ENCODE assay signal across 13 mouse cellular contexts in genomic region chr7:63933905-63934304, GRCm38 (mm10). TPM values are rescaled to one million over a fixed set of nuclear protein-coding genes. Genes with fewer than 3 reads are reported as not detected.
DNase-seq lines count a peak whose midpoint lies in the region; ATAC-seq and TF ChIP-seq lines count a peak whose summit lies in the region.
"Had no signal": no experiment of that assay in that cellular context is flagged by ENCODE, and none has a peak within 500 bp of the region (broad histone marks: within the 10 kb centered on the region; RNA-seq: fewer than 3 reads in every experiment).

No protein-coding gene starts in this region.

- H3K4me2 ChIP-seq in heart, embryonic 13.5 days = no peak overlapping the region
- H3K4me2 ChIP-seq: limb, embryonic 15.5 days; midbrain, embryonic 11.5 days had no signal

- DNase-seq in heart, postnatal 4 days = no peak
- peak; percentile 94 for DNase-seq in MEL (ENCODE audit: low read depth, low spot score)
- no peak for DNase-seq in adrenal gland, adult 18-20 months (ENCODE audit: low spot score in 2 of 2)
- DNase-seq in right cerebral cortex, postnatal 25 days = no peak

- peak in 1 of 2 experiments; percentile 49; a peak in 2 of 4 replicates for TF ChIP-seq POLR2A in MEL (IDR thresholded peaks at IDR 0.05; ENCODE audit: control insufficient read depth in 1 of 2, insufficient read depth in 1 of 2, low read depth in 1 of 2, low read length in 2 of 2, poor library complexity in 1 of 2)

- no peaks in the 10 kb centered on the region for H3K36me3 ChIP-seq in heart, embryonic 13.5 days
- peaks cover 0 to 38% of the 10 kb centered on the region in 2 experiments; a peak in 2 of 4 replicates for H3K36me3 ChIP-seq in MEL (ENCODE audit: control insufficient read depth in 1 of 2, insufficient read depth in 2 of 2, low read length in 2 of 2)
- H3K36me3 ChIP-seq: hindbrain, embryonic 12.5 days; limb, embryonic 15.5 days had no signal

- no peak overlapping the region for H3K4me3 ChIP-seq in heart, embryonic 13.5 days
- no peak overlapping the region for H3K4me3 ChIP-seq in MEL (ENCODE audit: control insufficient read depth in 1 of 2, insufficient read depth in 1 of 2, low read depth in 2 of 2, low read length in 2 of 2)
- H3K4me3 ChIP-seq: hindbrain, embryonic 12.5 days; limb, embryonic 15.5 days had no signal

- TF ChIP-seq CTCF in MEL (IDR thresholded peaks at IDR 0.05 in 2 of 3, conservative IDR thresholded peaks at IDR 0.05 in 1 of 3; ENCODE audit: control insufficient read depth in 1 of 3, insufficient read depth in 1 of 3, low read depth in 2 of 3, low read length in 3 of 3, poor library complexity in 1 of 3, severe bottlenecking in 1 of 3) = no peak

- WGBS in heart, embryonic 13.5 days = 60% methylated on average over 6 of the region's 6 CpGs

- no peak overlapping the region for H3K9ac ChIP-seq in heart, embryonic 13.5 days
- peak overlapping the region; percentile 61 for H3K9ac ChIP-seq in MEL (ENCODE audit: control insufficient read depth, low read depth, low read length, poor library complexity, severe bottlenecking)
- H3K9ac ChIP-seq: hindbrain, embryonic 12.5 days; limb, embryonic 15.5 days had no signal

- H3K9me3 ChIP-seq in heart, embryonic 13.5 days = no peaks in the 10 kb centered on the region
- H3K9me3 ChIP-seq in MEL (replicated peaks; ENCODE audit: insufficient read depth, low read length) = no peaks in the 10 kb centered on the region
- H3K9me3 ChIP-seq: hindbrain, embryonic 12.5 days; limb, embryonic 15.5 days had no signal

- peaks cover 37% of the 10 kb centered on the region for H3K4me1 ChIP-seq in heart, embryonic 13.5 days
- H3K4me1 ChIP-seq in MEL (ENCODE audit: control insufficient read depth in 1 of 2, insufficient read depth in 2 of 2, low read length in 2 of 2) = peaks cover 38 to 39% of the 10 kb centered on the region in 2 experiments

- ATAC-seq in heart, embryonic 13.5 days (ENCODE audit: extremely low read depth, insufficient number of reproducible peaks, low FRiP score, low TSS enrichment) = no peak
- peak; percentile 9; the same call in 1 of the 2 replicates for ATAC-seq in common myeloid progenitor, adult 5-6 weeks (replicated peaks; ENCODE audit: low read depth, poor library complexity, severe bottlenecking)
- ATAC-seq in megakaryocyte, adult 5-6 weeks (ENCODE audit: poor library complexity, severe bottlenecking) = peak; percentile 6; the same call in 1 of the 2 replicates

- H3K27me3 ChIP-seq in heart, embryonic 13.5 days (replicated peaks) = no peaks in the 10 kb centered on the region
- H3K27me3 ChIP-seq in MEL (ENCODE audit: control insufficient read depth in 1 of 2, insufficient read depth in 2 of 2, low read length in 2 of 2) = no peaks in the 10 kb centered on the region
- H3K27me3 ChIP-seq: hindbrain, embryonic 12.5 days; limb, embryonic 15.5 days had no signal

- H3K27ac ChIP-seq in heart, embryonic 13.5 days (replicated peaks) = peak overlapping the region; percentile 28; the same call in 1 of the 2 replicates
- peak overlapping the region; percentile 97 for H3K27ac ChIP-seq in MEL (ENCODE audit: control insufficient read depth, low read depth, low read length)
- H3K27ac ChIP-seq: hindbrain, embryonic 12.5 days; limb, embryonic 15.5 days had no signal

- H3K79me2 ChIP-seq in MEL (ENCODE audit: control insufficient read depth, insufficient read depth, low read length, poor library complexity) = peaks cover 75% of the 10 kb centered on the region

- TF ChIP-seq EP300 in MEL (IDR thresholded peaks at IDR 0.05; ENCODE audit: low read depth in 1 of 2, low read length in 2 of 2) = peak; percentile 76 to 78

- TF ChIP-seq RAD21 in MEL (IDR thresholded peaks at IDR 0.05; ENCODE audit: low read depth, low read length) = no peak

TF ChIP-seq in MEL, 35 proteins besides CTCF, POLR2A, EP300 and RAD21:
- TF ChIP-seq SIN3A (IDR thresholded peaks at IDR 0.05; ENCODE audit: low read length) (peak; percentile 95), MAZ (IDR thresholded peaks at IDR 0.05; ENCODE audit: low read depth, low read length) (no peak), POLR2AphosphoS2 (IDR thresholded peaks at IDR 0.05; ENCODE audit: low read length) (no peak), TAL1 (IDR thresholded peaks at IDR 0.05; ENCODE audit: low read length) (peak; percentile 68), ELF1 (IDR thresholded peaks at IDR 0.05; ENCODE audit: low read depth, low read length) (0 out of 2 replicates have a peak, but pooled peaks have one; percentile 6), TBP (IDR thresholded peaks at IDR 0.05; ENCODE audit: low read depth, low read length) (peak; percentile 79), CHD1 (IDR thresholded peaks at IDR 0.05; ENCODE audit: low read depth, low read length) (no peak), GATA1 (IDR thresholded peaks at IDR 0.05; ENCODE audit: low read depth, low read length) (peak; percentile 47), MEF2A (IDR thresholded peaks at IDR 0.05; ENCODE audit: extremely low read depth, insufficient replicate concordance, low read depth, low read length, poor library complexity, severe bottlenecking) (no peak), GABPA (IDR thresholded peaks at IDR 0.05; ENCODE audit: low read depth, low read length) (peak; percentile 65; the same call in 1 of the 2 replicates), USF1 (IDR thresholded peaks at IDR 0.05; ENCODE audit: low read depth, low read length) (no peak), JUND (IDR thresholded peaks at IDR 0.05; ENCODE audit: low read depth, low read length) (no peak), TCF12 (IDR thresholded peaks at IDR 0.05; ENCODE audit: low read depth, low read length) (peak; percentile 86), MAX (IDR thresholded peaks at IDR 0.05; ENCODE audit: low read length) (peak; percentile 76), BHLHE40 (IDR thresholded peaks at IDR 0.05; ENCODE audit: borderline replicate concordance, low read depth, low read length) (peak; percentile 5; the same call in 1 of the 2 replicates), ZC3H11A (IDR thresholded peaks at IDR 0.05; ENCODE audit: low read depth, low read length) (no peak), UBTF (IDR thresholded peaks at IDR 0.05; ENCODE audit: borderline replicate concordance, insufficient read depth, low read depth, low read length) (no peak), ZKSCAN1 (IDR thresholded peaks at IDR 0.05; ENCODE audit: low read depth, low read length) (no peak), ZNF384 (IDR thresholded peaks at IDR 0.05; ENCODE audit: low read depth, low read length) (no peak), HCFC1 (IDR thresholded peaks at IDR 0.05; ENCODE audit: low read depth, low read length) (peak; percentile 54; the same call in 1 of the 2 replicates), USF2 (IDR thresholded peaks at IDR 0.05; ENCODE audit: borderline replicate concordance in 1 of 2, insufficient read depth in 1 of 2, low read depth in 1 of 2, low read length in 2 of 2) (no peak), MYC (IDR thresholded peaks at IDR 0.05; ENCODE audit: low read depth, low read length) (peak; percentile 89), ETS1 (IDR thresholded peaks at IDR 0.05; ENCODE audit: low read depth, low read length) (peak; percentile 99), SMC3 (IDR thresholded peaks at IDR 0.05; ENCODE audit: low read depth, low read length) (peak; percentile 2; the same call in 1 of the 2 replicates), ZMIZ1 (IDR thresholded peaks at IDR 0.05; ENCODE audit: low read depth, low read length) (no peak), MAFK (IDR thresholded peaks at IDR 0.05; ENCODE audit: borderline replicate concordance, low read depth, low read length) (peak; percentile 42; the same call in 1 of the 2 replicates), NELFE (IDR thresholded peaks at IDR 0.05; ENCODE audit: low read depth, low read length) (peak; percentile 48; the same call in 1 of the 2 replicates), POLR2AphosphoS5 (IDR thresholded peaks at IDR 0.05; ENCODE audit: borderline replicate concordance, low read depth, low read length) (no peak), CHD2 (IDR thresholded peaks at IDR 0.05; ENCODE audit: low read length) (no peak), MXI1 (IDR thresholded peaks at IDR 0.05; ENCODE audit: low read depth, low read length) (peak; percentile 93), MYB (IDR thresholded peaks at IDR 0.05; ENCODE audit: low read depth, low read length) (peak; percentile 43; the same call in 1 of the 2 replicates), RCOR1 (IDR thresholded peaks at IDR 0.05; ENCODE audit: low read depth, low read length) (peak; percentile 39; the same call in 1 of the 2 replicates), KAT2A (conservative IDR thresholded peaks at IDR 0.05; ENCODE audit: low read depth, low read length) (0 out of 2 replicates have a peak, but pooled peaks have one; percentile 18), E2F4 (IDR thresholded peaks at IDR 0.05; ENCODE audit: borderline replicate concordance, low read depth, low read length) (no peak), NRF1 (IDR thresholded peaks at IDR 0.05; ENCODE audit: insufficient read depth, low read depth, low read length, poor library complexity, severe bottlenecking) (no peak)
TF ChIP-seq in MEL: peak in this region for 19.

RNA-seq across cellular contexts. Expression of gene Klf13, which starts 4.8 kb away (rescaled TPM):
- polyA plus RNA-seq in heart, embryonic 13.5 days (2015; fragmentation: Nextera tagmentation; extraction: Ambion mirVana) = 16.0 and 16.6 TPM in 2 replicates
- total RNA-seq in heart, postnatal 4 days (2021) = 10 to 100 TPM; 52.1 to 53.2 TPM
- total RNA-seq in MEL (2012; rRNA removed) = 20.5 and 21.6 TPM in 2 replicates
- polyA plus RNA-seq in MEL (2012; ENCODE audit: insufficient read depth in 1 of 2, insufficient read length in 2 of 2, low read depth in 1 of 2, low replicate concordance in 2 of 2, missing spikeins in 1 of 2) = 100 to 1,000 TPM in 1 of 2 experiments, 10 to 100 TPM in 1; 26.9 to 118 TPM
- 16.4 and 20.1 TPM in 2 replicates for total RNA-seq in common myeloid progenitor, adult 5-6 weeks (2017)
- total RNA-seq in megakaryocyte, adult 5-6 weeks (2015) = 108 and 122 TPM in 2 replicates
- 61.7 and 64.4 TPM in 2 replicates for total RNA-seq in megakaryocyte, adult 5-6 weeks (2017)
- total RNA-seq in adrenal gland, adult 18-20 months (2021) = 10 to 100 TPM; 52.5 to 58.4 TPM

RNA-seq across cellular contexts. Expression of gene E030018B13Rik, which starts 17.2 kb away (rescaled TPM):
- polyA plus RNA-seq in heart, embryonic 13.5 days (2015; fragmentation: Nextera tagmentation; extraction: Ambion mirVana) = not detected in 2 replicates
- not detected for total RNA-seq in heart, postnatal 4 days (2021)
- not detected in 2 replicates for total RNA-seq in MEL (2012; rRNA removed)
- polyA plus RNA-seq in MEL (2012; ENCODE audit: insufficient read depth in 1 of 2, insufficient read length in 2 of 2, low read depth in 1 of 2, low replicate concordance in 2 of 2, missing spikeins in 1 of 2) = under 1 TPM in 1 of 2 experiments, not detected in 1; 0.07 TPM
- not detected in 2 replicates for total RNA-seq in common myeloid progenitor, adult 5-6 weeks (2017)
- not detected in 2 replicates for total RNA-seq in megakaryocyte, adult 5-6 weeks (2015)
- not detected in 2 replicates for total RNA-seq in megakaryocyte, adult 5-6 weeks (2017)
- total RNA-seq in adrenal gland, adult 18-20 months (2021) = not detected
- total RNA-seq: ES-E14 had no signal
- polyA plus RNA-seq: kidney, embryonic 16.5 days; limb, embryonic 15.5 days; testis, adult 2 months had no signal
